In the genomic region with DNA sequence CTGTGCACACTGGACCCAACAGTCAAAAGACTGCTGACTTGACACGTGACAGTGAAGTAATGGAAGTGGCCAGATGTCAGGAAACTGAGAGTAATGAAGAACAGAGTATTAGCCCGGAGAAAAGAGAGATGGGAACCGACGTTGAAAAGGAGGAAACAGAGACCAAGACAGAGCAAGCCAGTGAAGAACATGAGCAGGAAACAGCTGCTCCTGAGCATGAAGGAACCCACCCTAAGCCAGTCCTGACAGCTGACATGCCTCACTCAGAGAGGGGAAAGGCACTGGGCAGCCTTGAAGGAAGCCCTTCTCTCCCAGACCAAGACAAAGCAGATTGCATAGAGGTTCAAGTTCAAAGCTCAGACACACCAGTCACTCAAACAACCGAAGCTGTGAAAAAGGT, we compare ENCODE assay signal across 20 mouse cellular contexts. TPM values are rescaled to one million over a fixed set of nuclear protein-coding genes. Genes with fewer than 3 reads are reported as not detected.
DNase-seq lines count a peak whose midpoint lies in the region; ATAC-seq and TF ChIP-seq lines count a peak whose summit lies in the region.
"Had no signal": no experiment of that assay in that cellular context is flagged by ENCODE, and none has a peak within 500 bp of the region (broad histone marks: within the 10 kb centered on the region; RNA-seq: fewer than 3 reads in every experiment).

No protein-coding gene starts in this region.

- H3K9ac ChIP-seq in limb, embryonic 14.5 days (ENCODE audit: low read depth, low read length, severe bottlenecking): no peak overlapping the region
- no peak overlapping the region for H3K9ac ChIP-seq in forebrain, embryonic 14.5 days (ENCODE audit: low read length)
- H3K9ac ChIP-seq: forebrain, postnatal 0 days; kidney, embryonic 15.5 days; liver, postnatal 0 days; midbrain, embryonic 12.5 days had no signal

- TF ChIP-seq POLR2A in limb, embryonic 14.5 days (IDR thresholded peaks at IDR 0.05; ENCODE audit: borderline replicate concordance, extremely low read depth, insufficient read depth, insufficient read length): no peak

- H3K27me3 ChIP-seq in limb, embryonic 14.5 days (ENCODE audit: control insufficient read depth, insufficient read depth, low read length): no peaks in the 10 kb centered on the region
- H3K27me3 ChIP-seq in limb, embryonic 10.5 days (ENCODE audit: low read depth, poor library complexity, severe bottlenecking): no peaks in the 10 kb centered on the region
- H3K27me3 ChIP-seq in forebrain, embryonic 14.5 days (replicated peaks; ENCODE audit: control insufficient read depth, insufficient read depth, low read length): no peaks in the 10 kb centered on the region
- H3K27me3 ChIP-seq: kidney, embryonic 15.5 days; midbrain, embryonic 12.5 days had no signal

- H3K9me3 ChIP-seq in limb, embryonic 14.5 days (ENCODE audit: control insufficient read depth, low read length): no peaks in the 10 kb centered on the region
- H3K9me3 ChIP-seq in limb, embryonic 10.5 days (replicated peaks): no peaks in the 10 kb centered on the region
- no peaks in the 10 kb centered on the region for H3K9me3 ChIP-seq in forebrain, embryonic 14.5 days (replicated peaks; ENCODE audit: control insufficient read depth, low read length)
- H3K9me3 ChIP-seq: kidney, embryonic 15.5 days had no signal

- H3K4me2 ChIP-seq in limb, embryonic 14.5 days (replicated peaks; ENCODE audit: low read depth, low read length, severe bottlenecking): no peak overlapping the region
- H3K4me2 ChIP-seq in forebrain, embryonic 14.5 days (ENCODE audit: low read length): no peak overlapping the region
- H3K4me2 ChIP-seq: kidney, embryonic 15.5 days; liver, embryonic 11.5 days; midbrain, embryonic 12.5 days had no signal

- H3K4me1 ChIP-seq in limb, embryonic 14.5 days (ENCODE audit: control insufficient read depth, insufficient read depth, low read length): no peaks in the 10 kb centered on the region
- H3K4me1 ChIP-seq in limb, embryonic 10.5 days: no peaks in the 10 kb centered on the region
- H3K4me1 ChIP-seq in forebrain, embryonic 14.5 days (ENCODE audit: control insufficient read depth, insufficient read depth, low read length): no peaks in the 10 kb centered on the region
- H3K4me1 ChIP-seq: hindbrain, embryonic 10.5 days; kidney, embryonic 15.5 days; midbrain, embryonic 12.5 days had no signal

- ATAC-seq in limb, embryonic 14.5 days (ENCODE audit: low FRiP score, low read depth): 0 out of 2 replicates have a peak, but pooled peaks have one; percentile 19
- peak; percentile 12 for ATAC-seq in CD4-positive, CD25-positive, alpha-beta regulatory T cell, adult 4 months
- peak; percentile 19 for ATAC-seq in inflammation-experienced regulatory T-cells, adult 6 months
- ATAC-seq in forebrain, embryonic 14.5 days: no peak
- ATAC-seq: forebrain, postnatal 0 days; hindbrain, embryonic 16.5 days; intestine, postnatal 0 days; liver, postnatal 0 days; lung, postnatal 0 days had no signal

- H3K4me3 ChIP-seq in limb, embryonic 14.5 days (replicated peaks; ENCODE audit: low read length): no peak overlapping the region
- H3K4me3 ChIP-seq in limb, embryonic 10.5 days: no peak overlapping the region
- H3K4me3 ChIP-seq in forebrain, embryonic 14.5 days (ENCODE audit: low read depth, low read length): no peak overlapping the region
- H3K4me3 ChIP-seq: hindbrain, embryonic 10.5 days; kidney, embryonic 15.5 days; midbrain, embryonic 12.5 days had no signal

- 70% methylated on average over 5 of the region's 5 CpGs for WGBS in limb, embryonic 14.5 days
- 87% methylated on average over 5 of the region's 5 CpGs for WGBS in limb, embryonic 10.5 days
- 93% methylated on average over 5 of the region's 5 CpGs for WGBS in forebrain, embryonic 14.5 days

- no peak for DNase-seq in limb, embryonic 14.5 days (ENCODE audit: low spot score)
- no peak for DNase-seq in limb, embryonic 10.5 days (ENCODE audit: low spot score)
- DNase-seq in thymus, postnatal 25 days: peak; percentile 25
- DNase-seq in heart, adult 11 months: no peak
- DNase-seq in forebrain, embryonic 14.5 days (ENCODE audit: low spot score): no peak
- DNase-seq: cerebellum, adult 2 months; cerebellum, postnatal 36 days; forebrain, postnatal 0 days; gastrocnemius, postnatal 36 days; liver, postnatal 0 days had no signal

- peaks cover 12% of the 10 kb centered on the region for H3K36me3 ChIP-seq in limb, embryonic 14.5 days (ENCODE audit: control insufficient read depth, insufficient read depth, low read length)
- H3K36me3 ChIP-seq in limb, embryonic 10.5 days: 0 out of 2 replicates have a peak, but pooled peaks cover 16% of the 10 kb centered on the region
- H3K36me3 ChIP-seq in forebrain, embryonic 14.5 days (ENCODE audit: control insufficient read depth, insufficient read depth, low read length): 0 out of 2 replicates have a peak, but pooled peaks cover 2% of the 10 kb centered on the region

- H3K27ac ChIP-seq in limb, embryonic 14.5 days (replicated peaks; ENCODE audit: low read depth, low read length): no peak overlapping the region
- H3K27ac ChIP-seq in limb, embryonic 10.5 days: no peak overlapping the region
- no peak overlapping the region for H3K27ac ChIP-seq in forebrain, embryonic 14.5 days (ENCODE audit: low read depth, low read length)
- H3K27ac ChIP-seq: hindbrain, embryonic 10.5 days; kidney, embryonic 15.5 days; midbrain, embryonic 12.5 days; stomach, postnatal 0 days had no signal

RNA-seq across cellular contexts. Expression of gene Zbtb2, which starts 31.3 kb away (rescaled TPM):
- 12.5 and 14.0 TPM in 2 replicates for polyA plus RNA-seq in limb, embryonic 14.5 days (2012; rRNA removed)
- 13.7 and 15.4 TPM in 2 replicates for polyA plus RNA-seq in limb, embryonic 14.5 days (2014; fragmentation: Nextera tagmentation; extraction: Ambion mirVana)
- 21.5 and 23.1 TPM in 2 replicates for polyA plus RNA-seq in limb, embryonic 10.5 days (2016; fragmentation: Nextera tagmentation; extraction: Ambion mirVana)
- 10 to 100 TPM; 10.2 to 10.5 TPM for polyA plus RNA-seq in CD4-positive, CD25-positive, alpha-beta regulatory T cell, adult 4 months (2017; shearing (Covaris generic))
- 10 to 100 TPM in 2 of 3 experiments, 1 to 10 TPM in 1; 9.1 to 11.5 (median 11.1) TPM for polyA plus RNA-seq in inflammation-experienced regulatory T-cells, adult 6 months (2017; shearing (Covaris generic))
- polyA plus RNA-seq in forebrain, embryonic 14.5 days (2014; fragmentation: Nextera tagmentation; extraction: Ambion mirVana): 16.5 and 20.3 TPM in 2 replicates
